14 mouse cellular contexts compared by ENCODE assay signal in the genomic region with DNA sequence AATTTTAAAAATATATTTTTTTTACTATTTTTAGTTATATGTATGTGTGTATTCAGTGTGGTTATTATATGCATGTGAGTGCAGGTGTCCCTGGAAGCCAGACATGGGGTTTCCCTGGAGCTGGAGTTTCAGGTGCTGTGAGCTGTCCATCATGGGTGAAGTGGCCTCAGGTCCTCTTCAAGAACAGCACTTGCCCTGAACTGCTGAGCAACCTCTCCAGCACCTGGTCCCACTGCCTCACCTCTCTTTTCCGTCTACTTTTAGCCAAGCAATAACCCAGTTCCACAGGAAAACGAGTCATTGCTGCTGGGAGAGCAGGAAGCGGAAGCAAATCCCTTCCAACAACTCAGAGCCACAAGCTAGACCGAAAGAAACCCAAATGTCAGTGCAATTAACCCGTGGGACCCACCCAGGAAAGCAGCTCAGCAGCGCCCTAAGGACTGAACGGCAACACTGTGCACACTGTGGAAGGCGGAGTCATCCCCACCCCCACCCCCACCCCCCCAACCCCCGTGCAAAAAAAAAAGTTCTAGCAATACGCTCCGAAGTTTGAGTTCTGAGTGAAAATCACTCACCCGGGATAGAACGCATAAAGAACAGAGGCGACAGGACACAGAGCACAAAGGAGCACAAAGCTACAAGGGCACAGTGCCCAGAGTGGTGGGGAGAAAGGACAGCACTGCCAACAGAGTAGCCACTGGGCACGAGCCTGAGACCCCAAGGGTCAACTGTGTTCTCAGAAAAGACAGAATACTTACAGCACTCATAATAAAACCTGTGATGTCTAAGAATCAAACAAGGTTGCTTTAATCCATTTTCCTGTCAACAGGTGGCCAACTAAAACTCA. TPM values are rescaled to one million over a fixed set of nuclear protein-coding genes. Genes with fewer than 3 reads are reported as not detected.
DNase-seq lines count a peak whose midpoint lies in the region; ATAC-seq and TF ChIP-seq lines count a peak whose summit lies in the region.
"Had no signal": no experiment of that assay in that cellular context is flagged by ENCODE, and none has a peak within 500 bp of the region (broad histone marks: within the 10 kb centered on the region; RNA-seq: fewer than 3 reads in every experiment).

No protein-coding gene starts in this region.

- no peak overlapping the region for H3K4me3 ChIP-seq in hindbrain, embryonic 15.5 days
- H3K4me3 ChIP-seq in hindbrain, embryonic 14.5 days (replicated peaks; ENCODE audit: low read length): no peak overlapping the region
- H3K4me3 ChIP-seq in layer of hippocampus, adult 2 months: no peak overlapping the region
- H3K4me3 ChIP-seq in lung, embryonic 14.5 days (ENCODE audit: low read depth, low read length): no peak overlapping the region
- H3K4me3 ChIP-seq: embryonic facial prominence, embryonic 13.5 days; limb, embryonic 12.5 days; midbrain, embryonic 12.5 days had no signal

- H3K4me1 ChIP-seq in hindbrain, embryonic 15.5 days (replicated peaks): 0 out of 2 replicates have a peak, but pooled peaks cover 9% of the 10 kb centered on the region
- H3K4me1 ChIP-seq in hindbrain, embryonic 14.5 days (replicated peaks; ENCODE audit: control insufficient read depth, insufficient read depth, low read length): peaks cover 2% of the 10 kb centered on the region; the same call in 1 of the 2 replicates
- H3K4me1 ChIP-seq in lung, embryonic 14.5 days (ENCODE audit: insufficient read depth): peaks cover 3% of the 10 kb centered on the region; the same call in 1 of the 2 replicates

- H3K9ac ChIP-seq in hindbrain, embryonic 15.5 days: no peak overlapping the region
- no peak overlapping the region for H3K9ac ChIP-seq in hindbrain, embryonic 14.5 days
- H3K9ac ChIP-seq in lung, embryonic 14.5 days: no peak overlapping the region
- H3K9ac ChIP-seq: embryonic facial prominence, embryonic 13.5 days; limb, embryonic 12.5 days; liver, postnatal 0 days; midbrain, embryonic 12.5 days had no signal

- H3K9me3 ChIP-seq in hindbrain, embryonic 15.5 days: no peaks in the 10 kb centered on the region
- H3K9me3 ChIP-seq in hindbrain, embryonic 14.5 days (ENCODE audit: control insufficient read depth, low read length): no peaks in the 10 kb centered on the region
- H3K9me3 ChIP-seq in lung, embryonic 14.5 days (ENCODE audit: low read depth, low read length): no peaks in the 10 kb centered on the region
- H3K9me3 ChIP-seq: embryonic facial prominence, embryonic 13.5 days; limb, embryonic 12.5 days; midbrain, embryonic 12.5 days had no signal

- no peak for DNase-seq in hindbrain, embryonic 14.5 days (ENCODE audit: low spot score)
- no peak for DNase-seq in layer of hippocampus, adult 2 months (ENCODE audit: low spot score in 2 of 2)
- no peak for DNase-seq in layer of hippocampus, adult 18-20 months (ENCODE audit: low spot score in 2 of 2)
- DNase-seq in lung, embryonic 14.5 days: no peak
- peak; percentile 57 for DNase-seq in lung, postnatal 36 days
- DNase-seq in layer of hippocampus, postnatal 10 days (ENCODE audit: low spot score in 2 of 2): no peak
- DNase-seq: kidney, postnatal 10 days; liver, postnatal 0 days; thymus, postnatal 14 days had no signal

- peaks cover 18% of the 10 kb centered on the region; the same call in 1 of the 2 replicates for H3K36me3 ChIP-seq in hindbrain, embryonic 15.5 days
- peaks cover 14% of the 10 kb centered on the region for H3K36me3 ChIP-seq in hindbrain, embryonic 14.5 days (replicated peaks; ENCODE audit: control insufficient read depth, insufficient read depth)
- peaks cover 17% of the 10 kb centered on the region for H3K36me3 ChIP-seq in lung, embryonic 14.5 days (ENCODE audit: insufficient read depth)

- H3K27me3 ChIP-seq in hindbrain, embryonic 15.5 days: no peaks in the 10 kb centered on the region
- H3K27me3 ChIP-seq in hindbrain, embryonic 14.5 days (ENCODE audit: control insufficient read depth, insufficient read depth, low read length): no peaks in the 10 kb centered on the region
- no peaks in the 10 kb centered on the region for H3K27me3 ChIP-seq in lung, embryonic 14.5 days (ENCODE audit: insufficient read depth, low read length)
- H3K27me3 ChIP-seq: embryonic facial prominence, embryonic 13.5 days; limb, embryonic 12.5 days; midbrain, embryonic 12.5 days had no signal

- no peak overlapping the region for H3K27ac ChIP-seq in hindbrain, embryonic 15.5 days (replicated peaks)
- no peak overlapping the region for H3K27ac ChIP-seq in hindbrain, embryonic 14.5 days
- H3K27ac ChIP-seq in layer of hippocampus, adult 2 months: peak overlapping the region; percentile 43
- no peak overlapping the region; the same call in 1 of the 2 replicates for H3K27ac ChIP-seq in lung, embryonic 14.5 days (ENCODE audit: low read depth)
- H3K27ac ChIP-seq: embryonic facial prominence, embryonic 13.5 days; limb, embryonic 12.5 days; midbrain, embryonic 12.5 days had no signal

- no peak for TF ChIP-seq CTCF in layer of hippocampus, adult 2 months (conservative IDR thresholded peaks at IDR 0.05)
- TF ChIP-seq CTCF in lung, embryonic 14.5 days (IDR thresholded peaks at IDR 0.05; ENCODE audit: low read depth): no peak

- 57% methylated on average over 15 of the region's 15 CpGs for WGBS in hindbrain, embryonic 15.5 days
- 56% methylated on average over 15 of the region's 15 CpGs for WGBS in hindbrain, embryonic 14.5 days
- WGBS in lung, embryonic 14.5 days: 61% methylated on average over 15 of the region's 15 CpGs

- ATAC-seq in hindbrain, embryonic 15.5 days (ENCODE audit: low FRiP score, low read depth): peak; percentile 42; the same call in 1 of the 2 replicates
- no peak for ATAC-seq in hindbrain, embryonic 14.5 days (ENCODE audit: low FRiP score)
- ATAC-seq in lung, embryonic 14.5 days (ENCODE audit: insufficient read depth): 0 out of 2 replicates have a peak, but pooled peaks have one; percentile 47
- ATAC-seq: activated CD4-positive, CD25-positive, alpha-beta regulatory T cell, adult 4 months; liver, postnatal 0 days had no signal

- H3K4me2 ChIP-seq in hindbrain, embryonic 15.5 days: no peak overlapping the region
- no peak overlapping the region for H3K4me2 ChIP-seq in hindbrain, embryonic 14.5 days (replicated peaks)
- no peak overlapping the region for H3K4me2 ChIP-seq in lung, embryonic 14.5 days
- H3K4me2 ChIP-seq: embryonic facial prominence, embryonic 13.5 days; limb, embryonic 12.5 days; midbrain, embryonic 12.5 days had no signal

RNA-seq across cellular contexts. Expression of a gene that starts 24.6 kb away (rescaled TPM):
- polyA plus RNA-seq in hindbrain, embryonic 15.5 days (2015; fragmentation: Nextera tagmentation; extraction: Ambion mirVana): 16.2 and 17.1 TPM in 2 replicates
- 12.1 and 13.8 TPM in 2 replicates for polyA plus RNA-seq in hindbrain, embryonic 14.5 days (2014; fragmentation: Nextera tagmentation; extraction: Ambion mirVana)
- total RNA-seq in layer of hippocampus, adult 2 months (2021): 10 to 100 TPM; 58.4 to 62.5 TPM
- 10 to 100 TPM; 57.2 to 57.9 TPM for total RNA-seq in layer of hippocampus, adult 18-20 months (2021)
- polyA plus RNA-seq in lung, embryonic 14.5 days (2014; fragmentation: Nextera tagmentation; extraction: Ambion mirVana): 11.6 and 13.7 TPM in 2 replicates
- total RNA-seq in layer of hippocampus, postnatal 10 days (2021): 10 to 100 TPM; 64.4 to 67.3 TPM
